Mouse (Mus musculus) brain, embryonic 14.5 days (tissue): ENCODE measurements around the gene Phkg2. TPM values are rescaled to one million over a fixed set of nuclear protein-coding genes. Genes with fewer than 3 reads are reported as not detected.

Experiments
- DNase-seq: peaks from one replicate; pipeline ENCODE4 v3.0.0-alpha.2; 2011; ENCODE audit warnings: low read depth
- CTCF ChIP-seq: fragments of 200-500 bp; IDR thresholded peaks from 2 replicates; pipeline ENCODE4 v1.5.1; 2012; ENCODE audit warnings: inconsistent platforms, mild to moderate bottlenecking, moderate library complexity, borderline replicate concordance; ENCODE audit not compliant: insufficient read depth, insufficient read length; ENCODE audit errors: extremely low read depth
- POLR2A ChIP-seq: fragments of 200-500 bp; IDR thresholded peaks from 2 replicates; pipeline ENCODE4 v1.6.1; 2012; ENCODE audit warnings: mild to moderate bottlenecking, inconsistent platforms, borderline replicate concordance; ENCODE audit not compliant: poor library complexity, insufficient read depth, insufficient read length, severe bottlenecking; ENCODE audit errors: extremely low read depth
- polyA plus RNA-seq: library from polyadenylated mRNA; depleted of rRNA; stranded (reverse); fragments of >200 nt; gene quantifications from 2 replicates; pipeline ENCODE4 v1.2.3, GENCODE M21; 2012; rRNA removed

Gene Phkg2
- 108 and 126 TPM in 2 replicates for polyA plus RNA-seq

DNA sequence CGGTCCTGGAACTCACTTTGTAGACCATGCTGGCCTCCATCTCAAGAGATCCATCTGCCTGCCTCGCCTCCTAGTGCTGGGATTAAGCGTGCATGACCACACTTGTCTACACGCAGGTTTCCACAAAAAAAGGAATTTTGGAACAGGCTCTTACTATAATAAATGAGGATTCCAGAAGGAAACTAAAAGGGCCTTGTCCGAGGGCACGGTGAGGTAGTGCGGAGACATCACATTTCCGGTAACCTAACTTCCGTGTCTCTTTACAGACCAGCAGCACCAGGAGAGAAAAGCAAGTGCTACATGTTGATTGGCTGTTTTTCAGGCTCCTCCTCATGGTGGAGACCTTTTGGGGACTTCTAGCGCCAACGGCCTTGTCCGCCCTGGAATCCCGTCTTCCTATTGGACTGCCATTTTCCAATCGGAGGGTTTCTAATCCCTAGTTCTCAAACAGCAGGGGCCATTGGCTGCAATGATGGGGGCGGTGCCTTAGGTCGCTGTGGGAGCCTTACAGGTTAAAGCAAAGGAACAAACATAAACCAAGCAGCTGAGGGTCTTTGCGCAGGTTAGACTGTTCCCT, at the start of gene Phkg2:
Phkg2 (plus strand) TSS at position 446 of the 577 bp plus-strand sequence.
- peak; percentile 99 for DNase-seq
- TF ChIP-seq CTCF (no peak), POLR2A (peak; percentile 38; the same call in 1 of the 2 replicates)

DNA sequence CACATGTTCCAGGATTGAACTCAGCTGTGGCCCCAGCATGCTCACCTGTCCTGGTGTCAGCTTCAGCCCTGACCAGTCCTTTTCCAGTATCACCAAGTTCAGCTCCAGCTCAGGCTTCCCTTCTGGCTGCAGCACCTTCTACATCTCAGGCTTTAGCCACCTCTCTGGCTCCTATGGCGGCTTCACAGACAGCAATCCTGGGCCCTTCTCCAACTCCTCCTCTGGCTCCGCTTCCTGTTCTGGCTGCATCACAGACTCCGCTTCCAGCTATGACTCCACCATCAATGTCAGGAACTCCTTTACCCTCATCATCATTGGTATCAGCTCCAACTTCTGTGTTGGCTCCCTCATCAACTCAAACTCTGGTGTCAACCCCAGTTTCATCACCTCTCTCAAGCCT, 31.5 kb upstream of the Phkg2 start:
- TF ChIP-seq POLR2A, result no peak
- TF ChIP-seq CTCF, result no peak
- no peak for DNase-seq

DNA sequence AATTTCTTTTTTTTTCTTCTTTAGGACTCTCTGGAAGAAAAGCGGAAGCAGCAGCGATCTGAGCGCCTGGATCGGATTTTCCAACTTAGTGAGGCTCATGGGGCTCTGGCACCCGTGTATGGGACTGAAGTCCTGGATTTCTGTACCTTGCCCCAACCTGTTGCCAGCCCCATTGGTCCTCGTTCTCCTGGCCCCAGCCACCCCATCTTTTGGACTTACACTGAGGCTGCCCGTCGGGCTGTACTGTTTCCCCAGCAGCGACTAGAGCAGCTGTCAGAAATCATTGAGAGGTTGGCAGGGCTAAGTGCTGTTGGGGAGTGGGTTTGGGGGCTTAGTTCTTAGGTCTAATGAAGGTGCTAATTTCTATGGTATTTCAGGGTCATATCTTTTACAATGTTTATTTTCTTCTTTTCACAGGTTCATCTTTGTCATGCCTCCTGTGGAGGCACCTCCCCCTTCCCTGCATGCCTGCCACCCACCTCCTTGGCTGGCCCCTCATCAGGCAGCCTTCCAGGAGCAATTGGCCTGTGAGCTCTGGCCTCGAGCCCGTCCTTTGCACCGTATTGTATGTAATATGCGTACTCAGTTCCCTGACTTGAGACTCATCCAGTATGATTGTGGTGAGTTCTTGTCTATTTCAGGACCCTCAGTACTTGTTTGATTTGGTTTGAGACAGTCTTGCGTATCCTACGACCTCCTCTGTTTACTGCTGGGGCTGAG, 23.9 kb upstream of the Phkg2 start:
- TF ChIP-seq POLR2A (no peak), CTCF (no peak)
- peak; percentile 60 for DNase-seq

DNA sequence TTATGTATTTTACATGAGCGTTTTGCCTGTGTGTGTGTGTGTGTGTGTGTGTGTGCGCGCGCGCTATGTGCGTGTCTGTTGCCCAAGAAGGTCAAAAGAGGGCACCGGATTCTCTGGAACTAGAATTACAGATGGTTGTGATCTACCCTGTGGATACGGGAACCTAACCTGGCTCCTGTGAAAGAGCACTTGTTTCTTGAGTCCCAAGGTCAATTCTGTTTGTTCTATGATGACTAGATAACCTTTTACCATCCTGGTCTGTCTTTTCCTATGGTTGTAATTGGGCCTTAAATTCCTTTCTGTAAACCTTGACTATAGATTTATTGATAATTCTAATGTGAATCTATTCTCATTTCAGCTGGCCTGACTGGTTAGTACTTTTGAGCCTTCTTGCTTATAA, 21.6 kb upstream of the Phkg2 start:
- TF ChIP-seq CTCF (no peak), POLR2A (no peak)
- no peak for DNase-seq

DNA sequence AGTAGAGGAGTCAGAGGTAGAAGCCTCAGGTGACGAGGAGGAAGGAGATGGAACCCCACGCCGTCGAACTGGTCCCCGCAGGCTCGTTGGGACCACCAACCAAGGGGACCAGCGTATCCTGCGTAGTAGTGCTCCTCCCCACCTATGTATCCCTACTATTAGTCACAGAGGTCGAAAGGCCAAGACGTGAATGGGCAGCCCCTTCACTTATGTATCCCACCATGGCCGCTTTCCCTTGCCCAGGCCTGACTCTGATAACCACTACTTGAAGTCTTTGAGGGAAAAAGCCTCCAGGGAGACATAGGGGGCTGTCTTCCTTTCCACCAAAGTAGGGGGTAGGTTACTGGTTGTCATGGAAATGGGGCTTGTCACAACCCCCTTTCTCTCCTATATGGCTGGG, 12.6 kb upstream of the Phkg2 start:
- no peak for DNase-seq
- TF ChIP-seq CTCF, result no peak
- no peak for TF ChIP-seq POLR2A

DNA sequence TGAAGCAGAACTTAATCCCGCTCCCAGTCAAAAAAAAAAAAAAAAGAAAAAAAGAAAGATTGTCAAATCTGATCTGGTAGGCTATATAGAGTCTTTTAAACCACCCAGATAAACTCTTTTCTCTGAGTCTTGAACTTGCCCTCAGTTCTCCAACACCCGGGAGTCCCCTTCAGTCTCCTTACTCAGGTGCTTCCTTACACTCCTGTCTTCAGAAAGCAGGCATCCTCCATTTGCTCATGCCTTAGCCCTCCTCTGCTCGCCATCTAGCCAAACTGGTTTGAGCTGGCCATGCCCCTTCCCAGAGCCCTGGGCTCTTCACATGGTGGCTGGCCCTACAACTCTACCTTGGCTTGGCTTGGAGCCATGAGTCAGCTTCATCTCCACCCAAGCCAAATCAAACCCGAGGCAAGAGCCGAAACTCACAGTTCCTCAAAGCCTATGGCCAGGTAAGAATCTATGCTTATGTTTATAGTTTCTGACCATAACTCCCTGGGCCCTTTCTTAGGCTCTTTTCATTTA, 11.7 kb upstream of the Phkg2 start, which contains the start of gene Tmem265:
Tmem265 (plus strand) TSS at position 51 of the 519 bp plus-strand sequence.
- DNase-seq, result no peak
- TF ChIP-seq POLR2A (no peak), CTCF (no peak)

DNA sequence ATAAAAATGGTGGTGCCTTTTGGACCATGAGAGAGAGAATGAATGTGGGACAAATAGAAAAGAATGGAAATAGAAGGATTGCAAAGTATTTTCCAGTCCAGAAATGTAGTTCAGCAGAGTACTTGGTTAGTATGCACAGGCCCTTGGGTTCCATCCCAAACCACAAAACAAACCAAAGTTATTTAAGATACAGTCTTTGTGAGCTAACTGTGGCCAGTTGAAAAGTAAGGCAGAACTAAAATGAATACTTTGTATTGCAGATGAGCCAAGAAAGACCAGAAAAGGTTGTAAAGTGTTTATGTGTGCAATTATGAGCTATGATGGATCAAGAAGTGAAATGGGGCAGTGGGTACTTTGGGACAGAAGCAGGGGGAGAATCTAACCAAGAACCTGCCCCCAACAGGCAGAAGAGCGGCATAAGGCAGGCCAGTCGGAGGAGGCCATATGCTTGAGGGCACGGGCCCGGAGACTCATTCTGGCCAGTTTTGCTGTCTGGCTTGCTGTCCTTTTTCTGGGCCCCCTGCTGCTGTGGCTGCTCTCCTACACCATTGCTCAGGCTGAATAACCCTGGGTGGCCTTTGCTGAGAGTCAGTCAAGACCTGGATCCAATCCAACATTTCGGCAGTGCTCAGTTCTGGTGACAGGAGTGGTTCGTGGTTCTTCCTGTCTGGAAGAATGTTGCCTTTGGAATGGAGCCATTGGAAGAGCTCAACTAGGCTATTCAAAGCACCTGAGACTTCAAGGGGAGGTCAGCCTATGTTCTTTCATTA, 8.6 kb upstream of the Phkg2 start:
- DNase-seq, result peak; percentile 4
- TF ChIP-seq CTCF (no peak), POLR2A (no peak)

DNA sequence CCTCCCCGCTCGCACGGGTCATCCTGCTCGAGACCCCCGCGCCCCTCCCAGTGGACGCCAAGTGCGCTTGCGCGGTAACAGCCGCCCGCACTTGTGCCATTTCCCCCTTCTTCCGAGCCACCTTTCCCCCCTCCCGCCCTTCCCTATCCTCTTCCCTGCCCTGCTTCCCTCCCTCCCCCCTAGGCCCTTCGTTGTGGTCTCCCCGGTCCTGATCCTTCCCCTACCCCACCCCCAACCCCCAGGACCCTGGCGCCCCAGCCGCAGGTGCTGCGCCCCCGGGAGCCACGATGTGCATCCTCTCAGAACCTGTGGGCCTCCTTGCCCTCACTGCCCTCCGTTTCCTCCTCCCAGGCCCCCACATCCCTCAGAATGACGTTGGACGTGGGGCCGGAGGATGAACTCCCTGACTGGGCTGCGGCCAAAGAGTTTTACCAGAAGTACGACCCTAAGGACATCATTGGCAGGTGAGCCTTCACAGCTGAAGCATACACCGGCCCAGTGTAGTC, 416 bp downstream of the Phkg2 start:
- TF ChIP-seq POLR2A (no peak), CTCF (no peak)
- DNase-seq, result peak; percentile 15

DNA sequence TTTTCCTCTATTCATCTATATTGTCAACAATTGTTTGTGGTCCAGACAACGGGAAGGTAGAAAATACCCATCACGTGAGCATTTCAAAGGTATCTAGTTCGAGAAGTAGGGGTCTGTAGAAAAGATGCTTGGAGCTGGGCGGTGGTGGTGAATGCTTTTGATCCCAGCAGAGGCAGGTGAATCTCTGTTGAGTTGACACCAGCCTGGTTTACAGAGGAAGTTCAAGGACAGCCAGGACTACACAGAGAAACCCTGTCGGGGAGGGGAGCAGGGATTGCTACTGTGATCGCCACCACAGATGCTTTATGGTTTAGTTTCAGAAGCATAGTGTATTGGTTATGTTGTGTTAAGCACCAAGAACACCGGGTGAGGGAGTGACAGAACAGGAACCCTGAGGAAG, 975 bp downstream of the Phkg2 start:
- DNase-seq, result no peak
- TF ChIP-seq POLR2A, result no peak
- no peak for TF ChIP-seq CTCF

DNA sequence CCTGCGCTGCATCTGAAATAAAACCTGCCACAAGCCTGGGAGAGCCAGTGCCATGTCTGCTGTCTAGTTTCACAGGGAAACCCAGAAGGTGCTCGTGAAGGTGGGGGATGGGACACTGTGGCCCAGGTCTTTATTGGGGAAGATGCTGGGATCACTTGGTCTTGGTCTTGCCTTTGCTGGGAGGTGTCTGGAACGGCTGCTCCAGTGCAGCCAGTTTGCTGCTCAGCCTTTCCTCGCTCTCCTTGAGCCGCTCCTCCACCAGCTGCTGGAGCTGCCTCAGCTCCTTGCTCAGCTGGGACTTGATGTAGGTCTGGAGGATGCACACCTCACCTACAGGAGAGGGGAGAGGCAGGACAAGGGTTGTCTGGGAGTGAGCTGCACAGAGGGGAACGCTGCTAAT, 10.1 kb downstream of the Phkg2 start:
- no peak for TF ChIP-seq CTCF
- no peak for TF ChIP-seq POLR2A
- no peak for DNase-seq

DNA sequence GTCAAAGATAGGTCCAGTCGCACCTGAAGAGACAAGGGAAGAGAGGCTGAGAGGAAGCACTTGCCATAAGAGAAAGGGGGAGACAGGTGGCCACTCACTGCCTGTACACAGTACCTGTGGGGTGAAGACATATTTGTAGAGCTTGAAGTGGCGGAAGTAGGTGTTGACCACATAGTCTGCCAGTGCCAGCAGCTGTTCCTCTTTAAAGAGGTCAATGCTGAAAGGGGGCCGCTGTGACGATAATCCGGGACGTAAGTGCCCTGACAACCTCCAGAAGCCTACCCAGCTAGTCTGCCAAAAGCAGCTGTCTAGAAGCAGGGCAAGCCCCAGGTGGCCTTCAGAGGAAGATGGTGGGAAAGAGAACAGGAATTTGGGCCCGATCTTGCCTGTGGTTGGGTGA, 11.9 kb downstream of the Phkg2 start:
- TF ChIP-seq CTCF (no peak), POLR2A (no peak)
- DNase-seq, result no peak
